Mouse (Mus musculus) adrenal gland, postnatal 14 days (tissue): ENCODE data around the gene Sap30l. TPM values are rescaled to one million over a fixed set of nuclear protein-coding genes. Genes with fewer than 3 reads are reported as not detected.
"Not testable (repeated sequence)": the region's sequence is repeated elsewhere in the genome, so short reads cannot be mapped to it uniquely, and the experiment has no call there.

Experiments used
- DNase-seq: peaks from one replicate; pipeline ENCODE4 v3.0.0; 2021; ENCODE audit warnings: mixed read lengths
- total RNA-seq: library from RNA; stranded (reverse); gene quantifications from 2 replicates; pipeline ENCODE4 v1.2.3, GENCODE M21; 2021

The Sap30l gene
- total RNA-seq, 1 experiment from 2014 or later: 47.2 TPM

GRCm38 (mm10) chr11:57831861-57832260, 30.4 kb downstream of the Sap30l start:
- DNase-seq: no peak

GRCm38 (mm10) chr11:57832552-57833201, 31.2 kb downstream of the Sap30l start, which contains the start of gene Hand1:
TSS of gene Hand1 (minus strand) at chr11:57832818.
- DNase-seq: no peak

GRCm38 (mm10) chr11:57833296-57833977, 32.0 kb downstream of the Sap30l start:
- DNase-seq: no peak

- no peak for DNase-seq
Observed at GRCm38 (mm10) chr11:57834031-57834430, 32.6 kb downstream of the Sap30l start.

GRCm38 (mm10) chr11:57835331-57835730, 33.9 kb downstream of the Sap30l start:
- no peak for DNase-seq

GRCm38 (mm10) chr11:57835931-57836330, 34.5 kb downstream of the Sap30l start:
- no peak for DNase-seq

- DNase-seq: no peak
Observed at GRCm38 (mm10) chr11:57836401-57836800, 35.0 kb downstream of the Sap30l start.

GRCm38 (mm10) chr11:57836872-57837680, 35.6 kb downstream of the Sap30l start:
- no peak for DNase-seq

GRCm38 (mm10) chr11:57837861-57838680, 36.6 kb downstream of the Sap30l start:
- DNase-seq: no peak

- peak; percentile 37 for DNase-seq
Observed at GRCm38 (mm10) chr11:57840986-57841385, 39.5 kb downstream of the Sap30l start.

- no peak for DNase-seq
Observed at GRCm38 (mm10) chr11:57841391-57841790, 40.0 kb downstream of the Sap30l start.

- not testable (repeated sequence) for DNase-seq
Observed at GRCm38 (mm10) chr11:57846421-57847363, 45.3 kb downstream of the Sap30l start.

GRCm38 (mm10) chr11:57847396-57847795, 46.0 kb downstream of the Sap30l start:
- DNase-seq: no peak

- DNase-seq: no peak
Observed at GRCm38 (mm10) chr11:57850298-57850697, 48.9 kb downstream of the Sap30l start.

- no peak for DNase-seq
Observed at GRCm38 (mm10) chr11:57850931-57851330, 49.5 kb downstream of the Sap30l start.

GRCm38 (mm10) chr11:57853571-57853970, 52.1 kb downstream of the Sap30l start:
- DNase-seq: no peak

- DNase-seq: no peak
Observed at GRCm38 (mm10) chr11:57857709-57858108, 56.3 kb downstream of the Sap30l start.
